Mouse (Mus musculus): ENCODE results near the gene Ppp1r9a.

GRCm38 (mm10) chr6:5129364-5130093 is 226.8 kb downstream of the Ppp1r9a start:
- TF ChIP-seq POLR2AphosphoS2 (IDR thresholded peaks at IDR 0.05; ENCODE audit: insufficient read length, low read depth) (no peak), E2F4 (IDR thresholded peaks at IDR 0.05; ENCODE audit: insufficient read depth) (no peak), POLR2A (IDR thresholded peaks at IDR 0.05; ENCODE audit: insufficient read length, low read depth) (no peak), USF1 (IDR thresholded peaks at IDR 0.05; ENCODE audit: low read depth) (no peak), REST (IDR thresholded peaks at IDR 0.05; ENCODE audit: insufficient read depth, insufficient read length) (no peak), MAX (IDR thresholded peaks at IDR 0.05; ENCODE audit: low read depth) (no peak), CEBPB (IDR thresholded peaks at IDR 0.05; ENCODE audit: insufficient read depth, poor library complexity, severe bottlenecking) (no peak), TCF12 (IDR thresholded peaks at IDR 0.05; ENCODE audit: insufficient read depth, poor library complexity, severe bottlenecking) (no peak)

Measured in myocyte (in vitro differentiated cells).